Mouse (Mus musculus) lung, adult 2 months (tissue): ENCODE data around the gene Zfp184. TPM values are rescaled to one million over a fixed set of nuclear protein-coding genes. Genes with fewer than 3 reads are reported as not detected.

ENCODE experiments used
- DNase-seq: peaks from one replicate; pipeline ENCODE4 v3.0.0; 2022
- H3K4me1 ChIP-seq: fragments of 200-500 bp; 2 replicates; pipeline ENCODE4 v1.6.1; 2011; ENCODE audit warnings: low read length; ENCODE audit not compliant: control insufficient read depth, insufficient read depth
- H3K4me3 ChIP-seq: fragments of 200-500 bp; replicated peaks from 2 replicates; pipeline ENCODE3; 2011; ENCODE audit warnings: low read depth, mild to moderate bottlenecking, control low read depth, low read length; ENCODE audit errors: extremely low read depth
- CTCF ChIP-seq: fragments of 200-500 bp; IDR thresholded peaks from 2 replicates; pipeline ENCODE4 v1.5.1; 2011; ENCODE audit warnings: mild to moderate bottlenecking, low read length, control low read depth; ENCODE audit not compliant: insufficient read depth
- POLR2A ChIP-seq: fragments of 200-500 bp; IDR thresholded peaks from 2 replicates; pipeline ENCODE4 v1.6.1; 2011; ENCODE audit warnings: low read depth, mild to moderate bottlenecking, control low read depth, low read length, borderline replicate concordance; ENCODE audit errors: extremely low read depth
- WGBS: fragments of 180-500 bp; shearing (Covaris S2); methylation state at CpG from one replicate; pipeline ENCODE4 v1.1.7; 2018; 5-methylcytosine and 5-hydroxymethylcytosine counted together
- polyA plus RNA-seq: library from polyadenylated mRNA; depleted of rRNA; stranded (reverse); fragments of >200 nt; gene quantifications from 2 replicates; pipeline ENCODE4 v1.2.3, GENCODE M21; 2012

Zfp184 gene
- polyA plus RNA-seq, 1 experiment = 0.60 TPM

DNA sequence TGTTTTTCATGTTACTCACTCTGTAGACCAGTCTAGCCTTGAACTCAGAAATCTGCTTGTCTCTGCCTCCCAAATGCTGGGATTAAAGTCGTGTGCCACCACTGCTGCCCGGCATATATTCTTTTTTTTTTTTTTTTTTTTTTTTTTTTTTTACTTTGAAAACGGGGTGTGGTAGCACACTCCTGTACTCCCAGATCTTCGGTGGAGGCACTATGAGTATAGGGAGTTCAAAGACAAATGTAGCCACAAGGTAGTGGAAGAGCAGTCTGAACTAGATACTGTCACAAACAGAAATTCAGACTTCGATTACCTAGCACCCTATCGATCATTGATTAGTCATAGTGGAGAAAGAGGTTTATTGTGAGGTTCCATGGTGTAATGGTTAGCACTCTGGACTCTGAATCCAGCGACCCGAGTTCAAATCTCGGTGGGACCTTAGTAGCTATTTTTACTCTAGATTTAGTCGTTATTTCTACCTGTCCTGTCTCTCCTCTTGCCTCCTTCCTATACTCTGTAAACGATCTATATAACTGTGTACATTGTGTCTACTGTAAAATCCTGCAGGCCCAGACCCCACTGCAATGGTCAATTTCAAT, 25.0 kb upstream of the Zfp184 start:
- 18% methylated on average over 11 of the region's 11 CpGs for WGBS
- no peak for TF ChIP-seq CTCF
- TF ChIP-seq POLR2A = no peak
- no peak overlapping the region for H3K4me3 ChIP-seq

DNA sequence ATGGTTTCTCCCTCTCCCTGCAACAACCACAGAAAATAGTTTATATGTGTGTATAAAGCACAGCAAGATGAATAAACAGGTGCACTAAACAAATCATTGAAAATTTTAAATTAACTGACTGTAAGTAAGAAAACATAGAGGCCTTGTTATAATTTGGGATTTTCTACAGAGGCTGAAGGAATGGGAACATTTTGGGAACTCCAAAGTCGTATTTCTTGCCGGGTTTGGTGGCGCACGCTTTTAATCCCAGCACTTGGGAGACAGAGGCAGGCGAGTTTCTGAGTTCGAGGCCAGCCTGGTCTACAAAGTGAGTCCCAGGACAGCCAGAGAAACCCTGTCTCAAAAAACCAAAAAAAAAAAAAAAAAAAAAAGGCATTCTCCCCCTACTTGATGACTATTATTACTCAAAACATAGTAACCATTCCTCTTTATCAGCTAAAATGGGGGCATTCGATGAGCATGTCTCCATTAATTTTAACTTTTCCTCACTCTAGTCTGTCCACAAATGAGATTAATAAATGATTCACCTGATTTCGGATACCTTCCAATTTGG, 24.1 kb upstream of the Zfp184 start:
- no peak for DNase-seq
- Histone ChIP-seq H3K4me1 (no peaks in the 10 kb centered on the region), H3K4me3 (no peak overlapping the region)
- TF ChIP-seq POLR2A (no peak), CTCF (no peak)
- WGBS = 66% methylated on average over 8 of the region's 8 CpGs

More for the DNA sequence above, 25.0 kb upstream of the Zfp184 start:
- H3K4me1 ChIP-seq = no peaks in the 10 kb centered on the region
- DNase-seq = no peak

- DNase-seq = no peak
- TF ChIP-seq CTCF (no peak), POLR2A (no peak)
- Histone ChIP-seq H3K4me3 (no peak overlapping the region), H3K4me1 (no peaks in the 10 kb centered on the region)
Observed at GRCm38 (mm10) chr13:21923417-21923816, 21.5 kb upstream of the Zfp184 start.

DNA sequence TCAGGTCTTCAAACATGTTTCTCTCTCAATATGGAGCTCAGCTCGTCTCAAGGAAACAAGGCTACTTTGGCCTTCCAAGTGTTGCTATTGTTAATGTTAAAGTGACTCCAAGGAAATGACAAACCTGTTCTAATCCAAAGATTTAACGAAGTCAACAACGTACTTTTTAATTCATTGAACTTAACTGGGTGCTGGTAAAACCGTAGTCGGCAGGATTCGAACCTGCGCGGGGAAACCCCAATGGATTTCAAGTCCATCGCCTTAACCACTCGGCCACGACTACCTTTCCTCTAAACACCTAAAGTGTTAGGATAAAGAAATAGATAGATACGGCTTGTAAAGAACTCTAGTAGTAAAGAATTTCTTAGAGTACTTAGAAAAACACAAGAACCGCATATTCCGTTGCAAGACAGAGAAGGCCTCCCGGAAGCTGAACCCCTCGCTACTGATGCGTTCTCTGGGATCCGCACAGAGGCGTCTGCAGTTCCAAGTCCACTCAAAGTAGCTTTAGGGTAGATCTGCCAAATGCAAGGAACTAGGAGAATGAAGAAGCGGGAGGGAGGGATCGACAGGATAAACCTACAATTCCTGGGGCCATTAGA, 20.1 kb upstream of the Zfp184 start:
- DNase-seq = no peak
- 33% methylated on average over 21 of the region's 21 CpGs for WGBS
- Histone ChIP-seq H3K4me3 (no peak overlapping the region), H3K4me1 (no peaks in the 10 kb centered on the region)
- no peak for TF ChIP-seq POLR2A

DNA sequence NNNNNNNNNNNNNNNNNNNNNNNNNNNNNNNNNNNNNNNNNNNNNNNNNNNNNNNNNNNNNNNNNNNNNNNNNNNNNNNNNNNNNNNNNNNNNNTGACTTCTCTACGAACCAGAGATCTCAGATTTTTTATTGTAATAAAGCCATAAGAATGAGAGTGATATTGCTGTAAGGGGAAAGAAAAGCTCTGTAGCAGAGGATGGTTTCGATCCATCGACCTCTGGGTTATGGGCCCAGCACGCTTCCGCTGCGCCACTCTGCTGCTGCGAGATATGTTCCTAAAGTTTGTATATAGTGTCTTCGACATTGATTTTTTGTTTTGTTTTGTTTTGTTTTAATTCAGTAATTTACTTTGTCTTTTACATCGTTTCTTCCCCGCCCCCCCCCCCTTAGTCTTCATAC, 13.9 kb upstream of the Zfp184 start:
- Histone ChIP-seq H3K4me1 (no peaks in the 10 kb centered on the region), H3K4me3 (no peak overlapping the region)
- TF ChIP-seq POLR2A = no peak
- no peak for DNase-seq
- 51% methylated on average over 10 of the region's 10 CpGs for WGBS

DNA sequence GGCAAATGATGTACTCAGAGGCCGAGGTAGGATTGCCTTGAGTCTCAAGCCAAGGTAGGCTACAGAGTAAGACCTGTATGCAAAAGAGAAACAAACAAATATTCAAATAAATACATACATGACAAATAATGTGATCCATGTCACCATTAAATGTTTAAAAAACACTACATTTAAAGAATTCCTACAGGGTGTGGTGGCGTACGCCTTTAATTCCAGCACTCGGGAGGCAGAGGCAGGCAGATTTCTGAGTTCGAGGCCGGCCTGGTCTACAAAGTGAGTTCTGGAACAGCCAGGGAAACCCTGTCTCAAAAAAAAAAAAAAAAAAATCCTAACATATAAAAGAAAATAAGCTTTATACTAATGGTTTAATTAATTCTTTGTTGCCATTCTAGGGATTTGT, 13.2 kb upstream of the Zfp184 start:
- Histone ChIP-seq H3K4me3 (no peak overlapping the region), H3K4me1 (no peaks in the 10 kb centered on the region)
- DNase-seq = no peak
- WGBS = 84% methylated on average over 6 of the region's 6 CpGs
- TF ChIP-seq POLR2A (no peak), CTCF (no peak)

DNA sequence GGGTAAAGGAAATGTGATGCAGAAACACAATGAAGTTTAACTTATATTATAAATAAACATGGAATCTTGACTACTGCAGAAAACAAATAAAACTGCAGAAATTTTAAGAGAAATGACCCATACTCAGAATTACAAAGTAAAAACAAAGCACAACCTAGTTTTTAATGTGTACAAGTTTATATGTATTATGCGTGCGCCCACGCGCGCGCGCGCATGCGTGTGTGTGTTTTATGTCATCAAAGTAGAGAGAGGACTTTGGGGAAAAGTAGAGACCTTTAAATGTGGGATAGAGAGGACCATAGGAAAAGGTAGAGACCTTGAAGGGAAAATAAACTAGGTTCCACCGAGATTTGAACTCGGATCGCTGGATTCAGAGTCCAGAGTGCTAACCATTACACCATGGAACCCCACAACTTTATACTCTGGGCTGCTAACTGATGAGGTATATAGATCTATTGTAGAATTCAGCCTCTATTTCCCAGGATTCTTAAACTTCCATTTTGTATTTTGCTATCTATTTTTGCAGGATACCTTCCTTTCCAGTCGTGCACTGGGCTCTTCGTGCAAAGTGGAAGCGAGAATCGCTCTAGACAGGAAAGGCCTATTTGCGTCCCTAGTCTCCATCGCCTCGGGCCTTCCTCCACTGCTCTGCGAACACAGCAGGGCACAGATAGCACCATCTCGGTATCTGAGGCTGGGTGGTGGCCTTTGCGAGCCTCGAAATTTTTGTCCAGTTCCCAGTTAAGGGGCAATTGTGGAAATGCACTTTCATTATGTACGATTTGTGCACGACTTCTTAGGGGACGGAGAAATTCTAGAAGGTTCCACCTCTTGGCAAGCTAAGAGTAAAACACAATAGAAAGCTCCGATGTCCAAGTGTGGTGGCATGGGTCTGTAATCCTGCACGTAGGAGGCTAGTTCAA, 11.0 kb upstream of the Zfp184 start:
- no peak for DNase-seq
- Histone ChIP-seq H3K4me3 (peak overlapping the region; percentile 6), H3K4me1 (no peaks in the 10 kb centered on the region)
- WGBS = 31% methylated on average over 28 of the region's 28 CpGs
- no peak for TF ChIP-seq POLR2A
- TF ChIP-seq CTCF = no peak

DNA sequence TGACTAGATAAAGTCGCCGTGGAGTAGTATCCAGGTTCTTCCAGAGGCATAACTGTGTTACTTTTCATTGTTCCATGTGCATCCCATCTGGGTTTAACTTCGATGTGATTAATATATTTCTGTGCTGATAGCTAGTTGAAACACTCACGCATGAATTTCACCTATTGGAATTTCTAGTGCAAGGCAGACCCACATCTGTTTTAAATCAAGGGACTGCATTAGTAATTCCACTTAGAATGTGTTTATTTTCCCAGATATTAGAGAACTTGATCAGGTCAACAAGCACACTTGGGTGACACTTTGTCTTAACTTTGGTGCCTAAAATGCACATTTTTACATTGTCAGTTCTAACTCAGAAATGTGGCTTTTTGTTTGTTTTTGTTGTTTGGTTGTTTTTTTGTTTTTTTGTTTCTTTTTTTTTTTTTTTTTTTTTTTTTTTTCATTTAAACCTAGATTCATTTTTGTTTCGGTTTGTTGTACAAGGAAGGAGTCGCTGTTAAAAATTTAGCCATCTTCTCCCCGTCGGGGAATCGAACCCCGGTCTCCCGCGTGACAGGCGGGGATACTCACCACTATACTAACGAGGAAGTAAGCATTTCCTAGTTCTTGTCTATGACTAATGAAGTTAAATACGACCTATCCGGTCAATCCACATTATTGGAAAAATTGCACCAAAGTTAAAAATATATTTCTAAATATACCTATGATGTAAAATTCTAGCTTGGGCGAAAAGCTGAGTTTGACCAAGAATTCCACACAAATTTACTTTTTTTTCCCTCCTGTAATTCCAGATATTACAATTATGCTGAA, 9.7 kb upstream of the Zfp184 start:
- no peaks in the 10 kb centered on the region for H3K4me1 ChIP-seq
- no peak for TF ChIP-seq POLR2A
- TF ChIP-seq CTCF = no peak
- DNase-seq = peak; percentile 19
- 24% methylated on average over 17 of the region's 17 CpGs for WGBS
- H3K4me3 ChIP-seq = no peak overlapping the region

- TF ChIP-seq POLR2A = no peak
- no peak for TF ChIP-seq CTCF
- WGBS = 17% methylated on average over 7 of the region's 7 CpGs
Observed at GRCm38 (mm10) chr13:21935833-21936232, 9.1 kb upstream of the Zfp184 start.

GRCm38 (mm10) chr13:21936968-21937367, 7.9 kb upstream of the Zfp184 start:
- TF ChIP-seq POLR2A = no peak
- no peak for TF ChIP-seq CTCF
- no peak for DNase-seq
- 16% methylated on average over 17 of the region's 17 CpGs for WGBS
- Histone ChIP-seq H3K4me1 (peaks cover 3% of the 10 kb centered on the region), H3K4me3 (no peak overlapping the region)

More at GRCm38 (mm10) chr13:21935833-21936232, 9.1 kb upstream of the Zfp184 start:
- H3K4me3 ChIP-seq = no peak overlapping the region
- DNase-seq = no peak
- H3K4me1 ChIP-seq = no peaks in the 10 kb centered on the region
